Mouse (Mus musculus): ENCODE results near the gene Zfp617. TPM values are rescaled to one million over a fixed set of nuclear protein-coding genes. Genes with fewer than 3 reads are reported as not detected.

Gene Zfp617
- 1 to 10 TPM; 7.0 TPM for total RNA-seq (2023)

DNA sequence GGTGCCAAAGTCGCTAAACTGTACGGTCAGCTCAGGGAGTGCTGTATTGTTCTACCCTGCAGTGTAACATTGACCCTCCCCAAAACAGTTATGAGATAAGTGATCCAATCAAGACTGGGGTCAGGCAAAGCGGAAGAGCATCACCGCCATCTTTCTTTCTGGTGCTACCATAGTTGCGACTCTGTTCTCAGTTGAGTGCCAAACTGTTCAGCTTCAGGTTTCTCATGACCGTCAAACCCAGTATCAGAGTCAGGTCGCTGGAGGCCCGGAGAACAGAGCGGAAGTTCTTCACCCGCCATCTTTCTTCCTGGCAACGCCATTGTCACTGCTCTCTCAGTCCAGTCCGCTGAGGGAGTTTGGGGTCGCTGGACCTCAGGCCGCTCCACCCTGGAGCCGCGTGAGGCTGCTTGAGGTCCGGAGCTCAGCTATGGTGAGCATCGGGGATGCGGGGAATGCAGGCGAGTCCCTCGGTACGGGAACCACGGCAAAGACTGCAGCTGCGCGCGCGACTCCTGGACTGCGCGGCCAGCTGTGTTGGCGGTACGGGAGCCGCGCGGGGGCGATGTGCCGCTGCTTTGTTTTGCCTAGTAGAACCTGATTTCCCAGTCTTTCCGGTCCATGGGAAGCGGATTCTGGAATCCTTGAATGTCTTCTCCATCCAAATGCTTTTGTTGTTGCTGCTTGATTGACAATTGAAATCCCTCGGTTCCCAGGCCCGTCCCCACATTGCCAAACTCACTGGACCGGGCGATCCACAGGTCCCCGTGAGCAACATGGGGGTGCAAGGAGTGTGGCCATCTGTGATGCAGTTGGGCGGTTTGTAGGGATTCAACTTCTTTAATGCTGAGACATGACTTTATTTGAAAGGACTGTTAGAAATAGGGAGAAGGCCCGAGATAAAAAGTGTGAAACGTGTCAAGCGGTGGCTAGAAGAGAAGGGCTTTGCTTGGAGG is at the start of gene Zfp617, which contains the start of gene Zfp882:
Zfp617 (plus strand) TSS at position 327 of the 953 bp plus-strand sequence.
Zfp882 (plus strand) TSS at position 300 of the 953 bp plus-strand sequence.

GRCm38 (mm10) chr8:71881618-71882274 is 26.7 kb upstream of the Zfp617 start, which contains the start of gene Zfp709:
Gene Zfp709 (plus strand): TSS chr8:71882019.

GRCm38 (mm10) chr8:71950482-71951221 is 42.2 kb downstream of the Zfp617 start, which contains the start of gene Zfp961:
Gene Zfp961 (plus strand): TSS chr8:71951038.

Other genes with a start within 250 kb of the Zfp617 start
- gene Unc13a, start 236.9 kb upstream of the Zfp617 start, total RNA-seq (2023), result under 1 TPM; 0.11 to 0.26 TPM
- gene Jak3, start 232.3 kb upstream of the Zfp617 start, total RNA-seq (2023), result 10 to 100 TPM; 14.9 to 15.9 TPM
- gene Insl3, start 219.4 kb upstream of the Zfp617 start, total RNA-seq (2023), result 1 to 10 TPM; 5.7 to 8.3 TPM
- under 1 TPM in 1 of 2 experiments, not detected in 1; 0.16 TPM for gene B3gnt3, start 206.8 kb upstream of the Zfp617 start, total RNA-seq (2023)
- gene Fcho1, start 182.9 kb upstream of the Zfp617 start, total RNA-seq (2023), result 10 to 100 TPM; 41.8 to 52.1 TPM
- gene Zfp709, start 26.6 kb upstream of the Zfp617 start, total RNA-seq (2023), result 1 to 10 TPM; 2.7 to 5.1 TPM
- gene Zfp882, start within 50 bp of the Zfp617 start, total RNA-seq (2023), result 1 to 10 TPM; 1.1 to 4.2 TPM
- gene Zfp961, start 42.4 kb downstream of the Zfp617 start, total RNA-seq (2023), result 1 to 10 TPM; 7.5 to 9.4 TPM
- 100 to 1,000 TPM; 261 to 276 TPM for gene Cyp4f18, start 101.0 kb downstream of the Zfp617 start, total RNA-seq (2023)
- gene Olfr372, start 132.6 kb downstream of the Zfp617 start, total RNA-seq (2023), result 1 to 10 TPM in 1 of 2 experiments, under 1 TPM in 1; 0.51 to 1.2 TPM
- gene Olfr373, start 174.5 kb downstream of the Zfp617 start, total RNA-seq (2023), result under 1 TPM; 0.67 to 0.77 TPM
- under 1 TPM; 0.18 to 0.73 TPM for gene Olfr374, start 198.4 kb downstream of the Zfp617 start, total RNA-seq (2023)
- 100 to 1,000 TPM; 197 to 224 TPM for gene Tpm4, start 226.3 kb downstream of the Zfp617 start, total RNA-seq (2023)